Mouse (Mus musculus): ENCODE data around the gene Mmp17. TPM values are rescaled to one million over a fixed set of nuclear protein-coding genes. Genes with fewer than 3 reads are reported as not detected.

The Mmp17 gene
- polyA plus RNA-seq, 1 experiment, result not detected

DNA sequence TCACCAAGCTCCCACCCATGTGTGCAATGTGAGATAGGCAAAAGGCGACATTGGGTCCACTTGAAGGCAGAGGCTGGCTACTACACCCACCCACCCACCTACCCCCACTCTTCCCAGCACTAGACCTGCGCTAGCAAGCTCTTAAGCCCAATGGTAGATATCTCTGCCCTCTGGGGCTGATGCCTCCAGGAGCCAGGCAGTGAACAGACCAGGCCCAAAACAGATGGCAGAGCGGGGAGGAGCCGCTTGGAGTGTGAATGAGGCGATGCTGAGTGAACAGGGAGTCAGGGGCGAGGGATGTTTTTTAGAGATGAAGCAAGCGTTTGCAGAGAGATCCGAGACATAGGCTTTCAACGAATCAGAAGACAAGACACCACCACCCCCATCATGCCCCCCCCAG lies 3.4 kb upstream of the Mmp17 start:
- WGBS, result 80% methylated on average over 9 of the region's 9 CpGs
- H3K4me3 ChIP-seq (replicated peaks; ENCODE audit: control insufficient read depth, low read depth, low read length), result no peak overlapping the region
- H3K27ac ChIP-seq (ENCODE audit: control insufficient read depth, insufficient read depth, low read depth, low read length, poor library complexity), result no peak overlapping the region
- TF ChIP-seq POLR2A (IDR thresholded peaks at IDR 0.05; ENCODE audit: borderline replicate concordance, control insufficient read depth, low read depth, low read length) (no peak), CTCF (IDR thresholded peaks at IDR 0.05; ENCODE audit: control insufficient read depth, insufficient read depth, low read length) (no peak)
- H3K4me1 ChIP-seq (ENCODE audit: control insufficient read depth, insufficient read depth, low read length), result no peaks in the 10 kb centered on the region

DNA sequence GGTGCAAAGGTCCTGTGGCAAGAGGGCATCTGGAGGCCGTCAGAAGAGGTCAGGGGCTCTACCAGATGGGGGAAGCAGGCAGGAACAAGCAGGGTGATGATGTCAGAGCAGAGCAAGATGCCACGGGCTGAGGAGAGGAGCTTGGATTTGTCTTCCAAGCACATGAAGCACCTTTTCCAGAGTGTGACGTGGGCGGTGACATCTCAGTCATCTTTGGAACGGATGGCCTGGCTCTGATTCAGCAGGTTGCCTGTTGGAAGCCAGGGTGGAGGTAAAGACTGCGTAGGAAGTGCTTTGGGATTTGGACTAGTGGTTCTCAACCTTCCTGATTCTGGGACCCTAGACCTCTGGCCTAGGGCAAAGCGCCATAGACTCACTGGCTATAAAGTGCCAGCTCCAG lies 3.0 kb upstream of the Mmp17 start:
- 72% methylated on average over 7 of the region's 7 CpGs for WGBS
- Histone ChIP-seq H3K4me3 (replicated peaks; ENCODE audit: control insufficient read depth, low read depth, low read length) (no peak overlapping the region), H3K27ac (ENCODE audit: control insufficient read depth, insufficient read depth, low read depth, low read length, poor library complexity) (no peak overlapping the region), H3K4me1 (ENCODE audit: control insufficient read depth, insufficient read depth, low read length) (0 out of 2 replicates have a peak, but pooled peaks cover 1% of the 10 kb centered on the region)
- TF ChIP-seq POLR2A (IDR thresholded peaks at IDR 0.05; ENCODE audit: borderline replicate concordance, control insufficient read depth, low read depth, low read length), result no peak
- TF ChIP-seq CTCF (IDR thresholded peaks at IDR 0.05; ENCODE audit: control insufficient read depth, insufficient read depth, low read length), result no peak

DNA sequence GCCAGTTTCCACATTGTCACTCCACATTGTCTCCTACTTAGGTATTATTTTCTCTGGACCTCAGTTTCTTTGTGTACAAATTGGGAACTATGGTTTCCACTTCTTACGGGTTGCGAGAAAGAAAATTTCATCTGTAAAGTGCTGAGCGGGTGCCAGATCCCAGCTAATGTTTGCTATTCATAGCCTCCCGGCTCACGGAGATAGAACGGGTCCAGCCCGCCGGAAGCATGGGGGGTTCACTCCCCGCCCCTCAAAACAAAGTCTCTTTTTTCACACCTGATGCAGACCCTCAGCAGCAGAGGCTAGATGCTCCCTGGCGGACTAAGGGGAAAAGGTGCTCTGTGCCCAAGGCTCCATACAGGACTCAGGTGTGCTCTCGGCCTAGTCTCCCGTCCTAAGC lies 638 bp upstream of the Mmp17 start:
- Histone ChIP-seq H3K4me3 (replicated peaks; ENCODE audit: control insufficient read depth, low read depth, low read length) (no peak overlapping the region), H3K27ac (ENCODE audit: control insufficient read depth, insufficient read depth, low read depth, low read length, poor library complexity) (no peak overlapping the region), H3K4me1 (ENCODE audit: control insufficient read depth, insufficient read depth, low read length) (0 out of 2 replicates have a peak, but pooled peaks cover 1% of the 10 kb centered on the region)
- no peak for TF ChIP-seq CTCF (IDR thresholded peaks at IDR 0.05; ENCODE audit: control insufficient read depth, insufficient read depth, low read length)
- no peak for TF ChIP-seq POLR2A (IDR thresholded peaks at IDR 0.05; ENCODE audit: borderline replicate concordance, control insufficient read depth, low read depth, low read length)
- 4% methylated on average over 12 of the region's 12 CpGs for WGBS

DNA sequence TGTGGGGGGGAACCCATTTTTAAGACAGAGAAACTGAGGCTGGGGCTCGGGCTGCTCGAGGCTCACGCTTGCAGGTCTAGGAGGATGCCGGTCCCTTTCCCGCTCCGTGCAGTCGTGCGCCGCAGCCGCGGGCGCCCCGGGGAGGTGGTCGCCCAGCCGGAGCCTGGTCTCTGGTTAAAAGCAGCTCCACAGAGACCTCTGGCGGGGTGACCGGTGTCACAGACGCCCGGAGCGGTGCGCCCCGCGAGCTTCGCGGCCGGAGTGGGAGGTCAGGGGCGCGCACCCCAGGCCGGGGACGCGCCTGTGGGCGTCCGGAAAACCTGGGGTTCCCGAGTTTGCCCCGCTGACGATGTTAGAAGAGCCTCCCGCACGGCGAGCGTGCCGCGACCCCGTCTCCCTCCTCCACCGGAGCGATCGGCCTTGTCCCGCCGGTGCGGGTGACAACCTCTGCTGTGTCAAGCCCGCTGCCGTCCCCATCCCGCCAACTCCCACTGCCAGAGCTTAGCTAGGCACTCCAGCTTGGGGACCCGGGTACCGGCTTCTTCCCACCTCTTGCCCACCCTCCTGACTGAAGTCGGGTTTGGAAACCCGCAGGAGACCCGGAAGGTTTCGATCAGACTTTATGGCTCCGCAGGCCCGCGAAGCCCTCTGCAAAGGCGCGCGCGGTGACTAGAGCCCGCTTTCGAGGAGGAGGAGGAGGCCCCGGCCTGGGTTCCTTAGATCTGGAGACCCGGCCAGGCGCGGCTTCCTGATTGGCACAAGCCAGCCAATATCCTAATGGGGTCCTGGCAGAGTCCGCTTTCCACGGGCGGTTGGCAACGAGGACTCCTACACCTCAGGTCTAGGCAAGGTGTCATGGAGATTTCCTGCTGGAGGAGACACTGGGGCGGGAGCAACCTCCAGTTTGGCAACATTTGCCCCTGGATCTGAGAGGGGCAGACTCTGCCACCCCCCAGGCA lies 893 bp downstream of the Mmp17 start:
- WGBS, result under 1% methylated on average over 76 of the region's 76 CpGs
- Histone ChIP-seq H3K4me1 (ENCODE audit: control insufficient read depth, insufficient read depth, low read length) (0 out of 2 replicates have a peak, but pooled peaks cover 1% of the 10 kb centered on the region), H3K27ac (ENCODE audit: control insufficient read depth, insufficient read depth, low read depth, low read length, poor library complexity) (no peak overlapping the region), H3K4me3 (replicated peaks; ENCODE audit: control insufficient read depth, low read depth, low read length) (peak overlapping the region; percentile 73)
- TF ChIP-seq POLR2A (IDR thresholded peaks at IDR 0.05; ENCODE audit: borderline replicate concordance, control insufficient read depth, low read depth, low read length) (no peak), CTCF (IDR thresholded peaks at IDR 0.05; ENCODE audit: control insufficient read depth, insufficient read depth, low read length) (no peak)

DNA sequence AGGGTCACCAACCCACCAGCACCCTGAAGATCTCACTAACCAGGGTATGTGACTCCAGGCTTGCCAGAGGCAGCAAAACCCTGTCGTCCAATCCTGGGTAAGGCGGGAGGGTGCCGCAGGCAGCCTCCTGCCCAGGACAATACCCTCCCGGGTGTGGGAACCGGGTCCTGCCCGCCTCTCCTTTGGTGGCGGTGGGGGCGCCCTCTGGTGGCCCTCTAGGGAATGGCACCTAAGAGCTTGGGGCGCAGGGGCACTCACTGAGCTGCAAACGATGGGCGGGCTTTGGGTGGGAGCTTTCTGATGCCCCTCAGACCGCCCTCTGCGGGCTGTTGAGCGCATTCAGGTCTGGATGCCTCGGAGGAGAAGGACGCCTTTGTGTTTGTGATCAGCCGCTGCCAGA lies 2.0 kb downstream of the Mmp17 start:
- TF ChIP-seq CTCF (IDR thresholded peaks at IDR 0.05; ENCODE audit: control insufficient read depth, insufficient read depth, low read length), result peak; percentile 73
- 0 out of 2 replicates have a peak, but pooled peaks have one; percentile 11 for TF ChIP-seq POLR2A (IDR thresholded peaks at IDR 0.05; ENCODE audit: borderline replicate concordance, control insufficient read depth, low read depth, low read length)
- Histone ChIP-seq H3K4me1 (ENCODE audit: control insufficient read depth, insufficient read depth, low read length) (0 out of 2 replicates have a peak, but pooled peaks cover 1% of the 10 kb centered on the region), H3K4me3 (replicated peaks; ENCODE audit: control insufficient read depth, low read depth, low read length) (no peak overlapping the region), H3K27ac (ENCODE audit: control insufficient read depth, insufficient read depth, low read depth, low read length, poor library complexity) (no peak overlapping the region)
- under 1% methylated on average over 17 of the region's 17 CpGs for WGBS

DNA sequence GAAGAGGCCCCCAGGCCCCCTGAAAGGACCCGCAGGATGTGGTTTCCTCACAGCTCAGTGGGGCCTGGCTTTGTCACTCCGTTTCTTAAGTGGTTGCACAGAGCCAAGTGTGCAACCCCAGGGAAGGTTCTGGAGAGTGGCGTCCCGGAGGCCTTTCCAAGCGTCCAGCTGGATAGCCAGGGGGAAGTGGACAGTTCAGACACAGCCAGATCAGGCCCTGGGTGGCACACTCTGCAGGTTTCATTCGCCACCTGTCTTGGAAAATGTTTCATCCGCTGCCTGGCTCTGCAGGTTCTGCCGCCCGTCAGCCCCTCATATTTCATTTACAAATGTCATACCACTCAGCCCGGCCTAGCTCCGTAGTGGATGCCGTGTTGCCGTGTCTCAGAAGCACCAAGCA lies 2.5 kb downstream of the Mmp17 start:
- TF ChIP-seq POLR2A (IDR thresholded peaks at IDR 0.05; ENCODE audit: borderline replicate concordance, control insufficient read depth, low read depth, low read length) (no peak), CTCF (IDR thresholded peaks at IDR 0.05; ENCODE audit: control insufficient read depth, insufficient read depth, low read length) (no peak)
- Histone ChIP-seq H3K4me1 (ENCODE audit: control insufficient read depth, insufficient read depth, low read length) (0 out of 2 replicates have a peak, but pooled peaks cover 1% of the 10 kb centered on the region), H3K27ac (ENCODE audit: control insufficient read depth, insufficient read depth, low read depth, low read length, poor library complexity) (no peak overlapping the region), H3K4me3 (replicated peaks; ENCODE audit: control insufficient read depth, low read depth, low read length) (no peak overlapping the region)
- 6% methylated on average over 13 of the region's 13 CpGs for WGBS

- TF ChIP-seq CTCF (IDR thresholded peaks at IDR 0.05; ENCODE audit: control insufficient read depth, insufficient read depth, low read length) (no peak), POLR2A (IDR thresholded peaks at IDR 0.05; ENCODE audit: borderline replicate concordance, control insufficient read depth, low read depth, low read length) (no peak)
- Histone ChIP-seq H3K4me1 (ENCODE audit: control insufficient read depth, insufficient read depth, low read length) (no peaks in the 10 kb centered on the region), H3K4me3 (replicated peaks; ENCODE audit: control insufficient read depth, low read depth, low read length) (no peak overlapping the region), H3K27ac (ENCODE audit: control insufficient read depth, insufficient read depth, low read depth, low read length, poor library complexity) (no peak overlapping the region)
- WGBS, result 67% methylated on average over 11 of the region's 11 CpGs
Observed at GRCm38 (mm10) chr5:129590915-129591314, 6.9 kb downstream of the Mmp17 start.

Data from bone marrow, adult 2 months (tissue).